Mouse (Mus musculus) megakaryocyte progenitor cell, adult 5-6 weeks (primary cell): ENCODE results near the gene Nupr1l. TPM values are rescaled to one million over a fixed set of nuclear protein-coding genes. Genes with fewer than 3 reads are reported as not detected.
"Not testable (repeated sequence)": the region's sequence is repeated elsewhere in the genome, so short reads cannot be mapped to it uniquely, and the experiment has no call there.

Experiments
- ATAC-seq: replicated peaks from 2 replicates; pipeline ENCODE4 v1.8.0; 2016; ENCODE audit warnings: mild to moderate bottlenecking, moderate TSS enrichment, inconsistent platforms; ENCODE audit not compliant: poor library complexity
- total RNA-seq, 2 experiments: library from RNA; stranded (forward) in 1 of 2; stranded (reverse) in 1 of 2; fragments of 157-497, 149-512 nt in 1 of 2; fragments of 200-1000 nt in 1 of 2; gene quantifications; 2 replicates each; pipeline versions ENCODE4 v1.2.3 to v1.2.4; 2015 to 2017

Gene Nupr1l
- total RNA-seq (2015) (1.3 TPM in 1 of 2 replicates, not detected in the other), total RNA-seq (2017) (0.29 and 0.84 TPM in 2 replicates)

- peak; percentile 98 for ATAC-seq
Observed at GRCm38 (mm10) chr5:129908242-129908965, at the start of gene Nupr1l. TSS of gene Nupr1l (plus strand) at chr5:129908540.

- no peak for ATAC-seq
Observed at GRCm38 (mm10) chr5:129862325-129862724, 46.0 kb upstream of the Nupr1l start.

DNA sequence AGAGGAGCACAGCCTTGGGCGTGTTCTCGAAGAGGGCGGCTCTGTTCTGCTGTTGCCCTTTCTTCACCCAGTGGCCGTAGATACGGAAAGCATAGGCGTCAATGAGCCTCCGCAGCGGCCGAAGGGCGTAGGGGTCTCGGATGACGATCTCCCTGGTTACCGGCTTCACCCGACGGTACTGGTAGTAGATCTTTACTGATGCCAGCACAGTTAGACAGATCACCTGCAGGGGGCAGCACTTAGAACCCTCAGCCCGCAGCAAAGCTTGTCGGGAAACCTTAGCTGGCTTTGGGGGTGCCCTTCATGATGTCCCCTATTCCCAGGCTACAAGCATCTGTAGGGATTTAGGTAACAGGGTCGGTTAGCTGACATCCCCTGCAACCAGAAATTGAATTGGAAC, 43.9 kb upstream of the Nupr1l start:
- peak; percentile 77 for ATAC-seq

GRCm38 (mm10) chr5:129865841-129866240, 42.5 kb upstream of the Nupr1l start:
- no peak for ATAC-seq

- ATAC-seq = no peak
Observed at GRCm38 (mm10) chr5:129869238-129869995, 38.9 kb upstream of the Nupr1l start.

DNA sequence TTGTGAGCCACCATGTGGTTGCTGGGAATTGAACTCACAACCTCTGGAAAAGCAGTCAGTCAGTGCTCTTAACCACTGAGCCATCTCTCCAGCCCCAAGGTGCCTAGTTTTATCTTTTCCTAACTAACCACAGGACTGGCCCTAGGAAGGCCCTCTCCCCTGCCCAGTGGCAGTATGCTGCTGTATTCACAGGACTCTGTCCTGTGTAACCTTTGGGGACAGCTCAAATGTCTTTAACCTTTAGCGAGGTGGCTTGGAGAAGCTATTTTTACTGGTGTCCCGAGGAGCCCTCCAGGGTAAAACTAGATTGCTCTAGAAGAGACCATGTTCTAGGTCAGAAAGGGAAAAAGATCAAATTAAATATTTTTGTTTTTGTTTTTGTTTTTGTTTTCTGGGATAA, 37.1 kb upstream of the Nupr1l start:
- no peak for ATAC-seq

GRCm38 (mm10) chr5:129873942-129874341, 34.4 kb upstream of the Nupr1l start:
- ATAC-seq = peak; percentile 42; the same call in 1 of the 2 replicates

DNA sequence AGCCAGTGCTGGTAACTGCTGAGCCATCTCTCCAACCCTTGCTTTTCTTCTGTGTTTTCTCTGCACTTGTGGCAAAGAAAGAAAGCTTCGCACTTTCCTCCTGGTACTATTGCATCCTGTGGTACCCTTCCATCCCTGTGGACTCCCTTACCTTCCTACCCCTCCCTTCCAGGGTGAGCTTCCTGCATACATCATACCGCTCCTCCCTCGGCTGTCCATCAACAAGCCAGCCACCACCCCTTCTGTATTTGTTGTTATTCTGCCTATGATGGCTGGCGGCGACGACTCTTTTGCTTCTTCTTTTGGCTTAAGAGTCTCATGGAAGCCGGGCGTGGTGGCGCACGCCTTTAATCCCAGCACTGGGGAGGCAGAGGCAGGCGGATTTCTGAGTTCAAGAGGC, 33.2 kb upstream of the Nupr1l start:
- no peak for ATAC-seq

GRCm38 (mm10) chr5:129877731-129878455, 30.4 kb upstream of the Nupr1l start:
- no peak for ATAC-seq

- 0 out of 2 replicates have a peak, but pooled peaks have one; percentile 45 for ATAC-seq
Observed at GRCm38 (mm10) chr5:129878946-129879345, 29.4 kb upstream of the Nupr1l start.

DNA sequence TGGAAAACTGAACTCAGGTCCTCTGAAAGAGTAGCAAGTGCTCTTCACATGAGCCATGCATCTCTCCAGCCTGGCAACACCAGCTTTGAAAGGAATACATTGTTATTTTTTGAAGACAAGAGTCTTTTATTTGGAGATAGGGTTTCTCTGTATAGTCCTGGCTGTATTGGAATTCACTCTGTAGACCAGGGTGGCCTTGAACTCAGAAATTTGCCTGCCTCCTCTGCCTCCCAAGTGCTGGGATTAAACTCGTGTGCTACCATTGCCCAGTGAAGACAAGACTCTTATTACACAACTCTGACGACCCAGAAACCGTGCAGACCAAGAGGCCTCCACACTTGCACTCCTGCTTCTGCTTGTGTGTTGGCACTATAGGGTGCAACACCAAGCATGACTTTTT, 28.5 kb upstream of the Nupr1l start:
- no peak for ATAC-seq

DNA sequence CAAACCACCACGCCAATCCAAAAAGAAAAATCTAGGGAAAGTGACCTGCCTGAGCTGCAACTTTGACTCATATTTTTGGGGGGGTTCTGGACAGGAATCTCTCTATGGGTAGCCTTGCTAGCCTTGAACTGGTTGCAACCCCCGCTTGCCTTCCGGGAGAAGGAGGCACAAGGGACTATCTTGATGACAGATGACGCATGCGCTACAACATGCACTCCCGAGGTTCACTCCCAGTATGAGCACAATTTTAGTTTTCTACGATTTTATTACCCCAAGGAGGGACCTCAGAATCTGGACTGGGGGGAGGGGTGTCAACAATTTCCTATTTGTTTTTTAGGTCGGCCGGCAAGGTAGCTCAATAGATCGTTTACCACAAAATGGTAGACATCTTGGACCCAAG, 22.1 kb upstream of the Nupr1l start:
- ATAC-seq = 0 out of 2 replicates have a peak, but pooled peaks have one; percentile 19

DNA sequence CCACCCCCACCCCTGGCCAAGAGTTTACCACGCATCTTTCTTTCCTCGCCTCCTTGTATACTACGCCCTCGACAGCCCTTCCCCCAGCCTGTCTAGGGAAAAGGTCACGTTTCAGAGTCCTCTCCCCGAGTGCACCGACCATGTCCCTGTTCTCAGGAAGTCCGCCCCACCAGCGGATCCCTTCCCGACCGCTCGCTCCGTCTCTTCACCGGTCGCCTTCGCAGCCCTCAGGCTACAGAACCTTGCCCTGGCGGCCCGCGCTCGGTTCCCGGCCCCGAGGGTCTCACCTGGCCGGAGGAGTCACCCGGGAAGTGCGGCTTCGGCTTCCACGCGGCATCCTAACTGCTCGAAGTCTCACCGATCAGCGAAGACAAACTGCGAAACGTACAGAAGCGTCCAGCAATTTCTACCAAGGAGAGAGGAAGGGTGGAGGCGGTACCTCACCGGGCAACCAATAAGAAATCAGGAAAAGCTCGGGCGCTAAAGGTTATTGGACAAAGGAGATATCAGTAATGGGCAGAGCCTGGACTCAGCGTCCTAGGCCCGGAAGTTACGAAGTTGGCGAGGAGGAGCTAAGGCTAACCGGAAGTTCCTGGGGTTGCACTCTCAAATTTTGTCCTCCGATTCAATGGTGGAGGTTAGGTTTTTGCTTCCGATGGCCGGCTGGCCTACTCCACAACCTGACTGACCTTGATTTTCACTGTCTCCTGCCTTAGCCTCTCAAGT, 21.3 kb upstream of the Nupr1l start, which contains the start of gene Chchd2:
Gene Chchd2 (minus strand): TSS at position 560 of the 726 bp plus-strand sequence.
- ATAC-seq = peak; percentile 98

DNA sequence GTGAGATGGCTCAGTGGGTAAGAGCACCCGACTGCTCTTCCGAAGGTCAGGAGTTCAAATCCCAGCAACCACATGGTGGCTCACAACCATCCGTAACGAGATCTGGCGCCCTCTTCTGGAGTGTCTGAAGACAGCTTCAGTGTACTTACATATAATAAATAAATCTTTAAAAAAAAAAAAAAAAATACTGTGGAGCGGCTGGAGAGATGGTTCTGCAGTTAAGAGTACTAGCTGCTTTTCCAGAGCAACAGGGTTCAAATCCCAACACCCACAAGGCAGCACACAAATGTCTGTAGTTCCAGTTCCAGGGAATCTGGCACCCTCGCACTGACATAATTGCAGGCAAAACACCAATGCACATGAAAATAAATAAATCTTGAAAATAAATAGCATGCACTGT, 17.9 kb upstream of the Nupr1l start:
- not testable (repeated sequence) for ATAC-seq

GRCm38 (mm10) chr5:129895198-129896088, 12.9 kb upstream of the Nupr1l start, which contains the start of gene Zbed5:
TSS of gene Zbed5 (plus strand) at chr5:129895723.
- peak; percentile 100 for ATAC-seq

GRCm38 (mm10) chr5:129898449-129898848, 9.9 kb upstream of the Nupr1l start, which contains the start of gene Phkg1:
TSS of gene Phkg1 (minus strand) at chr5:129898549.
- ATAC-seq = no peak

GRCm38 (mm10) chr5:129907775-129908174, 565 bp upstream of the Nupr1l start:
- no peak for ATAC-seq

DNA sequence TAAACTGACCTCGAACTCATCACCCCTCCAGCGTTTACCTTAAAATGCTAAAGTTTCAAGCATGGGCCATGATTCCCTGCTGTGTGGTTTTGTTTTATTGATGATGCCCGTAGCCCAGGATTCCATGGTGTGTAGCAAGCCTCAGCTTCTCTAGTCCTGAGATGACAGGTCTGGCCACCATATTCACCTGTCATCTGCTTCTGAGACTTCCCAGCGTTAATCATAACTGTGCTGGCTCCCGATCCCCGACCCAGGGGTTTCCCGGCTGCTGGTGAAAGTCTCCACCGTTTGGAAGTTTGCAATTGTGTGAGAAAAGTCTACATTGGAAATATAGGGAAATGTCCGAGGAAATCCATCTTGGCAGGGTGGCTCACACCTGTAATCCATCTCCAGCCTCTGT, 807 bp downstream of the Nupr1l start:
- ATAC-seq = no peak

- ATAC-seq = no peak
Observed at GRCm38 (mm10) chr5:129909591-129909990, 1.3 kb downstream of the Nupr1l start.
